Mouse (Mus musculus): ENCODE results near the gene CN725425. TPM values are rescaled to one million over a fixed set of nuclear protein-coding genes. Genes with fewer than 3 reads are reported as not detected.

The CN725425 gene
- total and polyA plus RNA-seq, 3 experiments, result not detected

GRCm38 (mm10) chr15:91299319-91299835 lies 100.1 kb downstream of the CN725425 start:
- DNase-seq (ENCODE audit: extremely low read depth), result no peak
- dilution Hi-C loops (cut with MboI; ENCODE audit: extremely low pct_ligation_motif_present, extremely low pct_unique_long_range_greater_than_20kb, low sequenced_read_pairs), result no loop called here

GRCm38 (mm10) chr15:91301366-91301765 lies 102.1 kb downstream of the CN725425 start:
- in situ Hi-C loops (cut with MboI; ENCODE audit: low pct_ligation_motif_present, low pct_unique_long_range_greater_than_20kb, low sequenced_read_pairs) (no loop called here), dilution Hi-C loops (cut with MboI; ENCODE audit: extremely low pct_ligation_motif_present, extremely low pct_unique_long_range_greater_than_20kb, low sequenced_read_pairs) (no loop called here)

More at GRCm38 (mm10) chr15:91299319-91299835, 100.1 kb downstream of the CN725425 start:
- TF ChIP-seq GABPA (IDR thresholded peaks at IDR 0.05; ENCODE audit: insufficient replicate concordance, low read depth, low read length) (no peak), RAD21 (IDR thresholded peaks at IDR 0.05; ENCODE audit: low read depth, low read length) (no peak), CHD2 (IDR thresholded peaks at IDR 0.05; ENCODE audit: low read length) (no peak), ZC3H11A (IDR thresholded peaks at IDR 0.05; ENCODE audit: low read depth, low read length) (no peak), USF1 (IDR thresholded peaks at IDR 0.05; ENCODE audit: low read depth, low read length) (no peak), MAZ (IDR thresholded peaks at IDR 0.05; ENCODE audit: low read depth, low read length) (no peak), EP300 (IDR thresholded peaks at IDR 0.05; ENCODE audit: low read length) (no peak), MXI1 (IDR thresholded peaks at IDR 0.05; ENCODE audit: low read depth, low read length) (no peak), CHD1 (IDR thresholded peaks at IDR 0.05; ENCODE audit: low read depth, low read length) (no peak), POLR2AphosphoS2 (IDR thresholded peaks at IDR 0.05; ENCODE audit: low read depth, low read length) (no peak)
- in situ Hi-C loops (cut with MboI; ENCODE audit: low pct_ligation_motif_present, low pct_unique_long_range_greater_than_20kb, low sequenced_read_pairs), result no loop called here
- no peaks in the 10 kb centered on the region for H3K79me2 ChIP-seq (replicated peaks; ENCODE audit: control insufficient read depth, extremely low read depth, insufficient read depth, poor library complexity, severe bottlenecking)
- no peak overlapping the region for H3K9ac ChIP-seq (ENCODE audit: insufficient read depth, low read depth)
- H3K27ac ChIP-seq (ENCODE audit: insufficient read depth, low read depth), result no peak overlapping the region
- H3K4me1 ChIP-seq (ENCODE audit: control insufficient read depth in 1 of 2, insufficient read depth in 2 of 2), result no peaks in the 10 kb centered on the region
- no peak overlapping the region for H3K4me2 ChIP-seq (ENCODE audit: insufficient read depth, low read depth, poor library complexity, severe bottlenecking)
- H3K27me3 ChIP-seq (replicated peaks), result no peaks in the 10 kb centered on the region
- H3K36me3 ChIP-seq (replicated peaks in 1 of 2; ENCODE audit: control insufficient read depth in 1 of 2, insufficient read depth in 1 of 2, low read length in 1 of 2), result no peaks in the 10 kb centered on the region
- peaks cover 64% of the 10 kb centered on the region for H3K9me3 ChIP-seq (replicated peaks; ENCODE audit: low read length)
- H3K4me3 ChIP-seq (replicated peaks in 1 of 3; ENCODE audit: low read depth in 2 of 3, low read length in 2 of 3, poor library complexity in 1 of 3), result no peak overlapping the region

GRCm38 (mm10) chr15:91304296-91304852 lies 105.1 kb downstream of the CN725425 start:
- Histone ChIP-seq H3K79me2 (replicated peaks; ENCODE audit: control insufficient read depth, extremely low read depth, insufficient read depth, poor library complexity, severe bottlenecking) (no peaks in the 10 kb centered on the region), H3K4me3 (replicated peaks in 1 of 3; ENCODE audit: low read depth in 2 of 3, low read length in 2 of 3, poor library complexity in 1 of 3) (no peak overlapping the region), H3K4me1 (ENCODE audit: control insufficient read depth in 1 of 2, insufficient read depth in 2 of 2) (no peaks in the 10 kb centered on the region), H3K4me2 (ENCODE audit: insufficient read depth, low read depth, poor library complexity, severe bottlenecking) (no peak overlapping the region), H3K27me3 (replicated peaks) (no peaks in the 10 kb centered on the region), H3K36me3 (replicated peaks in 1 of 2; ENCODE audit: control insufficient read depth in 1 of 2, insufficient read depth in 1 of 2, low read length in 1 of 2) (no peaks in the 10 kb centered on the region), H3K9me3 (replicated peaks; ENCODE audit: low read length) (peaks cover 65% of the 10 kb centered on the region), H3K9ac (ENCODE audit: insufficient read depth, low read depth) (no peak overlapping the region), H3K27ac (ENCODE audit: insufficient read depth, low read depth) (no peak overlapping the region)
- TF ChIP-seq POLR2A (IDR thresholded peaks at IDR 0.05; ENCODE audit: low read depth, low read length) (no peak), NELFE (IDR thresholded peaks at IDR 0.05; ENCODE audit: low read depth, low read length) (no peak), MXI1 (IDR thresholded peaks at IDR 0.05; ENCODE audit: low read depth, low read length) (no peak), EP300 (IDR thresholded peaks at IDR 0.05; ENCODE audit: low read length) (no peak), JUN (IDR thresholded peaks at IDR 0.05; ENCODE audit: insufficient read depth, low read depth, low read length) (no peak), GABPA (IDR thresholded peaks at IDR 0.05; ENCODE audit: insufficient replicate concordance, low read depth, low read length) (no peak), PAX5 (IDR thresholded peaks at IDR 0.05; ENCODE audit: low read length) (no peak)
- dilution Hi-C loops (cut with MboI; ENCODE audit: extremely low pct_ligation_motif_present, extremely low pct_unique_long_range_greater_than_20kb, low sequenced_read_pairs), result no loop called here
- no peak for DNase-seq (ENCODE audit: extremely low read depth)
- in situ Hi-C loops (cut with MboI; ENCODE audit: low pct_ligation_motif_present, low pct_unique_long_range_greater_than_20kb, low sequenced_read_pairs), result no loop called here

More at GRCm38 (mm10) chr15:91301366-91301765, 102.1 kb downstream of the CN725425 start:
- Histone ChIP-seq H3K9me3 (replicated peaks; ENCODE audit: low read length) (peaks cover 63% of the 10 kb centered on the region), H3K4me3 (replicated peaks in 1 of 3; ENCODE audit: low read depth in 2 of 3, low read length in 2 of 3, poor library complexity in 1 of 3) (no peak overlapping the region), H3K36me3 (replicated peaks in 1 of 2; ENCODE audit: control insufficient read depth in 1 of 2, insufficient read depth in 1 of 2, low read length in 1 of 2) (no peaks in the 10 kb centered on the region), H3K79me2 (replicated peaks; ENCODE audit: control insufficient read depth, extremely low read depth, insufficient read depth, poor library complexity, severe bottlenecking) (no peaks in the 10 kb centered on the region), H3K9ac (ENCODE audit: insufficient read depth, low read depth) (no peak overlapping the region), H3K27ac (ENCODE audit: insufficient read depth, low read depth) (no peak overlapping the region), H3K4me1 (ENCODE audit: control insufficient read depth in 1 of 2, insufficient read depth in 2 of 2) (no peaks in the 10 kb centered on the region), H3K4me2 (ENCODE audit: insufficient read depth, low read depth, poor library complexity, severe bottlenecking) (no peak overlapping the region), H3K27me3 (replicated peaks) (no peaks in the 10 kb centered on the region)
- TF ChIP-seq RCOR1 (conservative IDR thresholded peaks at IDR 0.05; ENCODE audit: low read depth, low read length), result no peak
- 0 out of 2 replicates have a peak, but pooled peaks have one; percentile 7 for TF ChIP-seq SMC3 (IDR thresholded peaks at IDR 0.05; ENCODE audit: low read depth, low read length)
- peak; percentile 1 for DNase-seq (ENCODE audit: extremely low read depth)
